Mouse (Mus musculus) adrenal gland, postnatal 14 days (tissue): ENCODE measurements at regions not wholly inside any gene's neighbourhood (a gene's known extent, or its start where the extent isn't known, plus 50 kb on each side); places are given as distances from the start of the nearest gene placed in this dataset.
A peak's percentile ranks its signal among the peaks of the same experiment; 100 is the strongest.

ENCODE experiments used
- DNase-seq: peaks from one replicate; pipeline ENCODE4 v3.0.0; 2021; ENCODE audit warnings: mixed read lengths

DNA sequence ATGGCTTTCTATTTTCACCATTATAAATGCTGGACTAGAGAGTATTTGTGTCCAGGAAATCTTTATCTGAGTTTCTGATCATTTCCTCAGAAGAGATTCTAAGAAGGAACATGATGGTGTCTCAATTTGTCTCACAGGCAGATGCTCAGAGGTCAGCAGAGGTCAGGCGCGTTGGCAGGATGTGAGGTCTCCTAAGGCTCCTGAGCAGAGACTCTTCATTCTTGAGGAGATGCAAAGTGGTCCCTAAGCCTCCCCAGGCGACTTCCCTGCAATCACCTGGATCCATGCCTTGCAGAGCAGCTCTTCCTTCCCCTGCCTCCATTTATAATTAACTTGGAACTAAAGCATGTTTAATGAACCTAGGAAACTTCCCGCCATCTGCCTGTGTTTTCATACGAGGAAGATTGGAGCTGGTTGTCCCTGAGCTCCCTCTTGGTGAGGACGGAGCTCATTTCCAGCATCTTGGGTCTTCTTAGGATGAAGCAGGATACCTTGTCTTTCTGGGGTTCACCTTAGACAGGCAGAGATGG is 71.8 kb downstream of the Arf2 start:
- no peak for DNase-seq

DNA sequence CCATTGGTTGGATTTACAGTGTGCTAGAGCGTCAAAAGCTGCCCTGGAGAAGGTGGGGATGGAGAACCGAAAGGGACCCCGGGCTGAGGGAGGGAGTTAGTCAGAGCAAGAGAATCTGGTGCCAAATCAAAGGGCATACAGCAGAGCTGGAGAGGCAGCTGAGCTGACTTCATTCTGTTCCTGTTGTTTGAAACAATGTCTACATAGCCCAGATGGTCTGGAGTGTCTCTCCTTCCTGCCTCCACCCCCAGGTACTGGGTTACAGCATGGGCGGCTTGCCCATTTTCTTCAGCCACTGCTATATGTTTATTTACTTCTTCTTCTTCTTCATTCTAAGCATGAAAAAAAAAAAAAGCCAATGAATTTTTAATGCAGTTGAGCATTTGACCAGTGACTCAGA is 78.7 kb downstream of the Arf2 start:
- no peak for DNase-seq

DNA sequence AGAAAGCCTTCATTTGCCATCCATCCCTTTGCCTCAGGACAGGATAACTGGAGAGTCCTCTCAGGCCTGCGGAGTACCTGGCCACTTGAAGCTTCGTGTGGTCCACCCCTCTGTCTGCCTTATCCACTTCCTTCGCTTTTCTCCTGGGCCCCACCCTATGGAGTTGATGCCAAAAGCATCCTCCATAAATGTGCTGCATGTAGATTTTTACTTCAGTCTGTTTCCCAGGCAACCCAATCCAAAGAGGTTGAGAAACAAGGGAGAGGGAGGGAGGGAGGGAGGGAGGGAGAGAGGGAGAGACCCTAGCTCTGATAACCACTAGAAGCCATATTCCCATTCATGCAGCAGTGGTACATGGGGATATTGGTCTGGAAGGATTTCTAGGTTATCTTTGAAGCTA is 80.7 kb upstream of the Crhr1 start:
- no peak for DNase-seq

GRCm38 (mm10) chr11:104053242-104053641 is 79.4 kb upstream of the Crhr1 start:
- DNase-seq: peak; percentile 54

DNA sequence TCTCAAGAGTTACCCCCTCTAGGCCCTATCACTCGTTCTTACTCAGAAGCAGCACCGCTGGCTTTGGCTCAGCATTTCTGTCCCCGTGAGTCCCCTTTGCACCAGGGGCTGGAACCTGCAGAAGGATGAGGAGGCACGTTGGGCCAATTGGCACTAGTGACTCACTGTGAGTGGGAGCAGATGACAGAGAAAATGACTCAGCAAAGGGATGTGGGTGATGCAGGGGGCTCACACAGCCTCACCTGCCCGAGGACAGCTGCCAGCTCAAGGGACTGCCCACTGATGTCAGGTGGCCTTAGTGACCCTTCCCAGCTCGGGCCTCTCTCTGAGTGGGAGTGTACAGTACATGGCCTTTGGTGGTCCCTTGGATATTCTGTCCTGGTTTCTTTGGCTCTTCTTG is 76.7 kb upstream of the Crhr1 start:
- no peak for DNase-seq

DNA sequence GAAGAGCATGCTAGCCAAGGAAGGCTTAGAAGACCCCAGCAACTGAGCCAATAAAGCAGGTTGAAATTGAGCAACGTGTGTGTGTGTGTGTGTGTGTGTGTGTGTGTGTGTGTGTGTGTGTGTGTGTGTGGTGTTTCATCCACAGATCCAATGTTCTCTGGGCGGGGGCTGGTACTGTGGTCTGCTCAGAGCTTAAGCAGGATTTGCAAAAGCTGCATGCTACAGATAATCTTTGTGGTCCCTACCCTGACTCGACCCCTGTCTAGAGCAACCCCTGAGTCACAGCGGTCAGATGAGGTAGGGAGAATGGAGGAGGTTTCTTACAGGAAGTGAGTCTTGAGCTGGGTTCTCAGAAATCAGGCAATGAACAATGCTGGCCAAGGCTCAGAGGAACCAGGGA is 75.6 kb upstream of the Crhr1 start:
- DNase-seq: no peak

DNA sequence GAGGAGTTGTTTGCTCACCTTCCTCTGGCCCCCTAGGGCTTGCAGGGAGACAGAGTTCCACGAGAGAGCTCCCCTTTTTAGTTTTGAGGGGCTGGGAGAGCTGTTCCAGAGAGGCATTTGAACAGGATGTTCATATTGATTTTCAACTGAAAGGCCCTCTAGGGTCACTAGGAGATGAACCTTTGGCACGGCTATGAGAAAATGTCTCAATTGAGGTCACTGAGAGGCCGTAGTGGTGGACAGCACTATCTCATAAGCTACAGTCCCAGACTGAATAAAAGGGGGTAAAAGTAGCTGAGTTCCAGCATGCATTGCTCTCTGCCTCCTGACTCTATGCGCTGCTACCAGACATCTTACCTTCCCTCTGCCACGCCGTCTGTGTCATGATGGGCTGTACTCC is 74.1 kb upstream of the Crhr1 start:
- DNase-seq: no peak

DNA sequence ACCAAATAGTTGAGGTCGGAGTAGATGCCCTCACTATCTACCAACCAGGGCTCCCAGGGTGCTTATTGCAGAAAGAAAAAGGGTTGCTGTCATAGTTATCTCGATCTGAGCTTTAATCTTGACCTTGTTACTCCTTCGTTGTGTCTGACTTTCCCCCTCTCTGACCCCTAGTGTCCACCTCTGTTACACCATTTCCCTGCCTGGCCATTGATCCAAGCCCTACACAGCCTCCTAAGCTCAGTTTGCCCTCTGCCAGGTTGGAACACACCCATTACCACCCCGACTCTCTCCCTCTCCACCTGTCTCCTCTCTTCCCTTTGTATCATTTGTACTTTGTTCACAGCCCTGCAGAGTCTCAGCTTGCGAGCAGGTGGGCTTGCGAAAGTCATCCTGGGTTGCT is 73.6 kb upstream of the Crhr1 start:
- DNase-seq: no peak

GRCm38 (mm10) chr11:104061361-104061760 is 71.3 kb upstream of the Crhr1 start:
- DNase-seq: no peak

DNA sequence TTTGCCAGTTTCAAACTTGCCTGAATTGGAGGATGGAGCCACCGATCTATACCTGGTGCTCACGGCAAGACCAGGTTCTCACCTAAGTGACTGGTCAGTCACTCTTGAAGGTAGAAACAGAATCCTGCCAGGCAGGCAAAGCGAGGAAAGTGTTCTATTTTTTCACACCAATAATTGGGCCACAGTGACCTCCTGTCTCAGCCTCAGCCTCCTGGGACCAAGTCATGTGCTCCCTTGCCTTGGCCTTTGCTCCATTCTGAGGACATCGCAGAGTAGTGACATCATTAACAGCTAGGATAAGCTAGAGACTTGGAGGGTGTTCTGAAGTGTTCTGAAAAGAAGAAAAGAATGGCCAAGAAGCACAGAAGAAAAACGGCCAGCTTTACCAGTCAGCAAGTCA is 67.5 kb upstream of the Crhr1 start:
- peak; percentile 40 for DNase-seq

GRCm38 (mm10) chr11:104072591-104073183 is 60.0 kb upstream of the Crhr1 start:
- DNase-seq: no peak

- no peak for DNase-seq
These were observed 57.9 kb upstream of the Crhr1 start for GRCm38 (mm10) chr11:104074763-104075162.

- no peak for DNase-seq
These were observed 57.3 kb upstream of the Crhr1 start for GRCm38 (mm10) chr11:104075394-104075793.

- no peak for DNase-seq
These were observed 50.6 kb upstream of the Crhr1 start for GRCm38 (mm10) chr11:104082083-104082482.
